Mouse (Mus musculus): Measurements from ENCODE around the gene Wwox.

Gene Wwox

DNA sequence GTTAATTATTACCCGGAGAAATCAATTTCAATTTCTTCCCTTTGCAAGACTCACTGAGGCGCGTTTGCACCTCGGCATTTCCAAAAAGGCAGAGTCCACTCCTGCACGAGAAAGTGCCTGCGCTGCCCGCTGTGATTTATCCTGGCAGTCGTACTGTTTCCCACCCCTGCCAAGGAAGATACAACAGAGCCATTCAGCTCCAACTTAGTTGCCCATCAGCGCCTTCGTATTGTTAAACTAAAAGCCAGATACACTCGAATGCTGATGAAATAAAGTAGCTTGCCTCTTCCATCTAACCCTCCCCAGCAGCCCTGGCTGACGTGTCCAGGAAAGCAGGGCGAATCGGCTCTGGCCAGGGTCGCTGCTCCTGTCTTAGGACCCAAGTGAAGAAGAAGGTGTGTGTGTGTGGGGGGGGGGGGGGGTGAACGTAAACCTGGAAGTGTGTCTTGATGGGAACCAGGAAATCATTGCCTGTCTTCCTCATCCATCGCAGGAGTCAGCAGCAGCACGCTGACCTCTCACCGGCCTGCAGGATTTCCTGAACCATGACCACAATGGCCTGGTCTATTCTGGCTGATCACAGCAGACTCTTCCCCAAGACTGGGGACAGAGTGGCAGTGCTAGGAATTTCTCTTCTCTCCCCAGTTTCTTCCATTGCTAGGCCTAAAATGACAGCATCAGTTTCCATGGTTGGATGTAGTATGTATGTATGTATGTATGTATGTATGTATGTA, 154.1 kb downstream of the Wwox start:
- TF ChIP-seq GATA4 (IDR thresholded peaks at IDR 0.05; ENCODE audit: insufficient replicate concordance, low read length), result no peak

DNA sequence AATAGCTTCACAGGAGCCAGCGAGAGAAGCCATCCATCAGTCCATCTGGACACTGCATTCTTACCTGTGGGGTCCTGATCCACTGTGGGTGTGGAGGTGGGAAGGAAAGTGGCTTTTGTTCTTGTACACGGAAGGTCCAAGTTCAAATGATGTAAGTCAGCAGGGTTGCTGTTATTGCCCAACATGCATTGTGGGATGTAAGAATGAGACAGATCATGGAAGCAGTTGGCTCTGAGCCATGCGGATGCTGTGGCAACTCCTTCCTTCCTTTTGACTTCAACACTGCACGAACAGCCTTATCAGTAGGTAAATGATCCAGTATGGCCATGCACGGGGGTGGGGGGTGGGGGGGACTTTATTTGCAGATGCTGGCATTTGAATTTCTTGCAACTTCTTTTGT, 155.4 kb downstream of the Wwox start:
- no peak for TF ChIP-seq GATA4 (IDR thresholded peaks at IDR 0.05; ENCODE audit: insufficient replicate concordance, low read length)

DNA sequence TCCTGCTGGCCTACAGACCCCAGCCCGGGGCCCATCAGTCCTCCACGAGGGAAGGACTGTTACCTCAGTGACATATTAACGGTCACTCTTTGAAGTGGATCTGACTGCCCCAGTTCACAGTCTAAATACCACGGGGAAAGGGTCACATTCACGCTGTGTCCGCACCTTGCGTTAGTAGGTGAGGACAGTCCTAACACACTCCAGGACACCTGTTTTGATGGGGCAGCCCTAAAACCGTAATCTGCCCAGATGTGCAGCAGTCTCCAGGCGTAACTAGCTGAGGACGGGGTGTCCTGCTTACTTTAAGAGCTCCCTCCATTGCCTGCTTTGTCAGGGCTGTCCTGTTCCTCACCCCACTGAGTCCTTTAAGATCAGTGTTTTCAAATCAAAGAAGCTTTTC, 160.1 kb downstream of the Wwox start:
- TF ChIP-seq GATA4 (IDR thresholded peaks at IDR 0.05; ENCODE audit: insufficient replicate concordance, low read length), result no peak

DNA sequence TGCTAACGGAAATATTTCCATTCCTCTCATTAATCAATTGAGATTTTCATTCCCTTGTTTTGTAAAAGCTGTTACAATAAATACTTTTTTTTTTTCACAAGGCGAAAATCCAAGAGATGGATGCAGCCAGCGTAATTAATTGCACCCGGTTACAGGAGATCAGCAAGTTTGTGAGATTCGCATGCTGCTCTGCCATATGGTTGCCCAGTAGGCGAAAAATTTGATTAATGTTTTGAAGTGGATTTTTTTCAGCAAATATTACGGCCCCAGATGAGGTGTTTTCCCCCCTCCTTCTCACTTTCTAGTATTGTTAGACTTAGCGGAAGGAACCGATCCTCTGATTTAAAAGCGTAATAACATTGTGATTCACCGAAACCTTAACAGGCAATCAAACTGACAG, 160.7 kb downstream of the Wwox start:
- no peak for TF ChIP-seq GATA4 (IDR thresholded peaks at IDR 0.05; ENCODE audit: insufficient replicate concordance, low read length)

DNA sequence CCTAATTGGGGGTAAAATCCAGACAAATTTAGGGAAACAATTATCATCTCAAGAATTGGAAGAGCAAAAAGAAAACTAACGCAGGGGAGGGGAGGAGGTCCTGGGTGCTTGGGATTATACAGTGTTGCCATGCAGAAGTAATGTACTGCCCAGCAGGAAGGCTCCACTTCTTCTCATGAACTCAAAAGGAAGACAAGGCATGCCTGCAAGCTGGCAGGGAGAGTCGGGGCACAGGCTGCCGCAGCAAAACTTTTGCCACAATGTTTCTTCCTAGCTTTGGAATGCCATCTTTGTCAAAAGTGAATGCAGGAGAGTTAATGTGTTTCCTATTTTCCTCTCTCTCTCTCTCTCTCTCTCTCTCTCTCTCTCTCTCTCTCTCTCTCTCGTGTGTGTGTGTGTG, 163.6 kb downstream of the Wwox start:
- TF ChIP-seq GATA4 (IDR thresholded peaks at IDR 0.05; ENCODE audit: insufficient replicate concordance, low read length), result no peak

DNA sequence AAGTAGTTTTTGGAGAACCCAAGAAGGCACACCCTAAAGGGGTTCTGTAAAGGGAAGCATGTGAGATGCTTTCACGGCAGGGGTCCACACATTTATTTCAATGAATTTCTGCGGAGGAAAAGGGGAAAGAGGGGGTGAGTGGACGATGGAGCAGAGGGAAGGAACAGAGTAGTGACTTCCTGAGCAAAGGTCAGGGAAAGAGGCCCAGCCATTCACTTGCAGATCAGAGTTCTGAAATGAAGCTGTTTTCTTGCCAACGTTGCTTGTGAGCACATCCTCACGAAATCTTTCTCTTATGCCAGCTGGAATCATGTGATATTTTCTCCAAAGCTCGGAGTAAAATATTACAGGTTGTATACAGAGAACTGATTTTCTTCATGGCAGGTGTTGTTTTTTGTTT, 164.1 kb downstream of the Wwox start:
- TF ChIP-seq GATA4 (IDR thresholded peaks at IDR 0.05; ENCODE audit: insufficient replicate concordance, low read length), result no peak

DNA sequence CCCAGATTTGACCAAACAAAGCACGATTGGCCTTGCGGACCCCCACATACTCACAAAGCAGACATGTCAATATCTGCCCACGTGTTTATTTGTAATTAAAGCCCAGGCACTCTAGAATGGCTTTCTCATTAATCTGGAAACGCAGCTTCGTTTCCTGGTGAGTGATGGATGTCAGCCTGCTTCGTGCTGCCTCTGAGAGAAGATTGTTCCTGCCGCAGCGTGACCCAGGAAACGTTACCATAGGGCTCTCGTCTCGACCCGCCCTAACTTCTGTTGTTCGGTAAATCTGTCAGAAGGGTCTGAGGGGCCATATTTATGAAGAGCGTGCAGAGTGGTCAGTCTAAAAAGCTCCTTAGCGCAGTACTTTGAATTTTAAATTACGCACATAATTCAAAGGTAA, 164.9 kb downstream of the Wwox start:
- TF ChIP-seq GATA4 (IDR thresholded peaks at IDR 0.05; ENCODE audit: insufficient replicate concordance, low read length), result no peak

DNA sequence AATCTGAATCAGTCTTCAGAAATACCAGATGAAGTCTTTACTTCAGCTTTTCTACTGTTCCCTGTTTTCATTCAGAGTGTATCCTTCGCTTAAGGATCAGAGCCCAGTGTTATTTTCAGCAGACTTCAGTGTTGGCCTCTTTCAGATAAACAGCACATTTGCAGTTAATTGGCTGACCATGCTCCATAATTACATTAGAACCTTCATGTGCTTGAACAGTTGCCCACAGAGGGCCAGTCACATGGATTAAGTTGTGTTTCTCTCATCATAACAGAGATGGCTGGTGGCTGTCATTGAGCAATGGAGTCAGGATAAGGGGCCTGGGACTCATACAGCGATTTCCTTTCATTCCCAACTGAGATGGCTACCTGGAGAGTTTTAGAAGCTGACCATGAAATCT, 166.2 kb downstream of the Wwox start:
- TF ChIP-seq GATA4 (IDR thresholded peaks at IDR 0.05; ENCODE audit: insufficient replicate concordance, low read length), result no peak

DNA sequence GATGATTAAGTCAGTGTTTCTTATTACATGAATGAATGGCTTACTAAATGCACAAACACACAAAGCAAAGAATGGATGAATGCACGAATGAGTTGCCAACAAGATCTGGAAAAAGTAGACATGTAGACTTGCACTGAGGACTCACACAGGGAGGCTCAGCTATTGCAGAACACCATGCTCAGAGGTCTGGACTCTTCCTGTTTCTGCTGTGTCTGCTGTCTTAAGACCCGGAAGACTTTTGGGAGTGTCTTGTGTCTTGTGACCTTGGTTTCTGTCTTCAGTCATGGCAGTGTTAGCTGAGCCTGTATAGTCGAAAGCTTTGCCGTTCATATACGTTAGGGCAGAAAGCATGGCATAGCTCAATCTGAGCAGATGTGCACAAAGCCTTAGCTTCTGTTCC, 169.9 kb downstream of the Wwox start:
- TF ChIP-seq GATA4 (IDR thresholded peaks at IDR 0.05; ENCODE audit: insufficient replicate concordance, low read length), result no peak

DNA sequence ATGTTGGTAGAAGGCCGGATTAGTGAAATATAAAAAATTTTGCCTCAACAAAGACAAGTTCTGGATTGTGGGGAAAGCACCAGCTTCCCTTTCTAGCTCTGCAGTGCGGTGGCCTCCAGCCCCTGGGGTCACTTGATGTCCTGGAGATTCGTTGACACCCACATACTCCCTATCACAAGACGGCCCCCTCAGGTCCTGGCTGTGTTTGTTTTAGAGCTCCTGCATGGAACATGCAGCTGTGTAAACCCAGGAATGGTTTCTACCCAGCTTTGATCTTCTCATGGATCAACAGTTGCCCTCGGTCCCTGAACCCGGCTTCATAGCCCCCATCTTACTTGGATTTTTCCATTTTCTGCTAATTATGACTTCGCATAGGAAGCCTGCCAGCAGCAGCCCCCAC, 171.6 kb downstream of the Wwox start:
- no peak for TF ChIP-seq GATA4 (IDR thresholded peaks at IDR 0.05; ENCODE audit: insufficient replicate concordance, low read length)

DNA sequence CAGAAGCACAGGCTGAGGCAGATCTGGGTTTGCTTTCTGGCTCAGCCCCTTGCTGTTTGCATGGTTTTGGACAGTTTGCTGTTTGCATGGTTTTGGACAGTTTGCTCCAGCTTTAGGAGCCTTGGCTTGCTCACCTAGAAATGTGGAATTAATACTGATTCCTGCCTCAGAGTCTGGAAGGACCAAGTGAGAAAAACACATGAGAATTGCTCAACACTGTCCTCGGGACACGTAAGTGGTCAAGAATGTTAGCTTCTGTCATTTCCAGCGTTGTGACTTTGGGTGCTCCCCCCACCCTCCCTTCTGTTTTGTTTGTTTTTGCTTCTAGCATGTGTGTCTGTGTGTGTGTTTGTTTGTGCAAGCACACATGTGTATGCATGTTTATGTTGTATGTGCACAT, 172.6 kb downstream of the Wwox start:
- TF ChIP-seq GATA4 (IDR thresholded peaks at IDR 0.05; ENCODE audit: insufficient replicate concordance, low read length), result no peak

DNA sequence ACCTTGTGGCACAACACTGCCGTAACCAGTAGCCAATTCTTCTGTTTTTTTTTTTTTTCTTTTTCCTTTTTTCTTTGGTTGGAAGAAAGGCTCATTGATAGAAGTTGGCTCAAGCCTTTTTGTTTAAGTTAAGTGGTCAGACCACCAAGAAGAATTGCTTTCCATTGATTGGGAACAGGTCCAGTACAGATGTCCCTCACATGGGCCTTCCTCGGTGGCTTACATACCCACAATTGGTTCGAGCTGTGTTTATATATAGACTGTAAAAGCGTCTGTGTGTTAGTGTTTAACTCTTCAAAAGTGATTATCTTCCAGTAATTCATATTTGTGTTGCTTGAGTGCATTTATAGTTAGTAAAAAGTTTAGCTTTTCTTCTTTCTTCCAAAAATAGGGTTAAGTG, 176.0 kb downstream of the Wwox start:
- TF ChIP-seq GATA4 (IDR thresholded peaks at IDR 0.05; ENCODE audit: insufficient replicate concordance, low read length), result no peak

DNA sequence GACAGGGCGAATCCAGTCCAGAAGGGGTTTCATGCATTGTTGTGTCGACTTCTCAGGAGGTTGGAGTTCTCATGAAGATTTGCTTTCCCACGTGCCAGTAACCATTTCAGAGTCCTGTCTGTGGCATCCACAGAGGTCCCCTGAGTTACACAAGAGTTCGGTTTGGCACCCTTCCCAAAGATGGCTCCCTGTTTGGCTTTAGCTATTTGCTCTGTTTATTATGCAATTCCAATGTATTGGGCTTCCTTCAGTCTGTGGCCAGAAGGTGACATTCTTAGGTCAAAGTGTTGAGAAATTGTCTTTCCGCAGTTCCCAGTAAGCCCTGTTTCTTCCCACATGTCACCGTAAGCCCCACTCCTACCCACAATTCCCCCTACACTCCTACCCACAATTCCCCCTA, 176.5 kb downstream of the Wwox start:
- no peak for TF ChIP-seq GATA4 (IDR thresholded peaks at IDR 0.05; ENCODE audit: insufficient replicate concordance, low read length)

DNA sequence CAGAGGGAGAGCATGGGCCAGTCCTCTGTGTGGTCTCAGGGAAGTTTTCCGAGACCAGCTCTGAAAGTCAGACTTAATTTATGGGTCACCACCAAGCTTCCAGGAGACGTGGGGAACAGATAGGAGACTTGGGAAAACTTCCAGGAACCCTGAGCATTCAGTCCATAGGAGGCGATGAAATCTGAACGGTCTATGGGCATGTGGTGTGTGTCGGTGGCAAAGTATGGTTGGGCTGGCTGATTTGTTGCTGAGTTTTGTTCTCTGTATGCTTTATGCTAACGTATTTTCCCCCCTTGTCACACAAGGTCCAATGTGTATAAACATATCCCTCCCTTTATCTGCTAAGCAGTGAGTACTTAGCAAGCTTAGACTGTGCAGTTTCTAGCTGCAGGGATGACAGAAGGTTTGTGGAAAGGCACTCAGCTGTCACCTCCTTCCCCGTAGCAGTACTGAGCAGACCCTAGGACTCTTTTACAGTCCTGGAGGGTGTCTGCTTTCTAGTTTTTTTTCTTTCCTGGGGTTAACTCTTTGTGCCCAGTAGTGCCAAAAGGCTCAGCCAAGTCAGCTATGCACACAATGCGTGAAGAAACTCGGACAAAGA, 179.6 kb downstream of the Wwox start:
- TF ChIP-seq GATA4 (IDR thresholded peaks at IDR 0.05; ENCODE audit: insufficient replicate concordance, low read length), result no peak

DNA sequence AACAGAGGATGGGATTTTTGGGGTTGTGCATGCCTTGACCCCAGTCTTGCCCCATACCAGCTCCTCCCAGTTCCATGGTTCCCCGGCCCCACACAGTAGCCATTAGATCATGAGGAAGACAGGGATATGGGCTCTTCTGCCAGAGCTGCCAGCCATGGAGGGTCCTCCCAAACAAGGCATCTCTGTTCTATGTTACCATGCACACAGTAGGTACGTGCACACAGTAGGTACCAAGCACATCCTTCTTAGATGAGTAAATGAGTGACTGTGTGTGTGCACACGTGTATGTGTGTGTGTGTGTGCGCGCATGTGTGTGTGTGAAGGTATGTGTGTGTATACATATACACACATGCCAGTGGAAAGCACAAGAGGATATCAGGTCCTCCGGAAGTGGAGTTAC, 185.9 kb downstream of the Wwox start:
- TF ChIP-seq GATA4 (IDR thresholded peaks at IDR 0.05; ENCODE audit: insufficient replicate concordance, low read length), result no peak

DNA sequence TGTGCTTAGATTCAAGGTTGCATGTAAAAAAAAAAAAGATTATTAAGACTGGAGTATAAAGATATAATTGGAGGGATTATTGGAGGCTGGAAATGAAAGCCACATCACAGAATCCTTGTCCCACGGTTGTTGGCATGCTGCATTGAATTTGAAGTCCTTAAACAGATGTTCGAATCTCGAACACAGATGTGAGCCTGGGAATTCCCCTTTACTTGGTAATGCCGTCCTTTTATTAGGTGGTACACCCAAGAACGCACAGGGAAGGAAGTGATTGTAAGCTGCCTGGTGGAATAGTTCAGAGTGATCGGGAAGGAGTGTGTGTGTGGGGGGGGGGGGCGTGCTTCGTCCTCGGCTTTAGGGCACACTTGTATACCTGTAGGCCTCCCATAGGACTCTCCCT, 187.4 kb downstream of the Wwox start:
- no peak for TF ChIP-seq GATA4 (IDR thresholded peaks at IDR 0.05; ENCODE audit: insufficient replicate concordance, low read length)

DNA sequence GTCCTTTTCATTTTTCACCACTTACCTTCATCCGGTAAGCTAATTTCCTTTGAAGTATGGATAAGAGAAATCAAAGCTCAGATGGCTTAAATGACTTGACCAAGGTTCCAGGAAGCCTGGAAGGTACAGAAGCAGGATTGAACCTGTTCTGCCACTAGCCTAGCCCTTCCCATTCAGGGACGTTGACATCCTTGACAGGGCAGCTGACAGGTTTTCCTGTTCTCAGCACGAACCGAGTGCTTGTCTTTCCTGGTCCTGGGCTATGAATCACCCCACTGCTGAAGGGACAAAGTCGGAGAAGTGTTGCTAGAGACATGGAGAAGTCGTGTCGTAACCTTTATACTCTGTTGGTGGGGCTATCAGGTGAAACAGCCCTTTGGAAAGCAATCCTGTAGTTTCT, 190.3 kb downstream of the Wwox start:
- no peak for TF ChIP-seq GATA4 (IDR thresholded peaks at IDR 0.05; ENCODE audit: insufficient replicate concordance, low read length)
